Mouse (Mus musculus) lung, adult 2 months (tissue): Measurements from ENCODE around the gene Atp2c2.

Experiments
- CTCF ChIP-seq: fragments of 200-500 bp; IDR thresholded peaks from 2 replicates; pipeline ENCODE4 v1.5.1; 2011; ENCODE audit warnings: mild to moderate bottlenecking, low read length, control low read depth; ENCODE audit not compliant: insufficient read depth
- POLR2A ChIP-seq: fragments of 200-500 bp; IDR thresholded peaks from 2 replicates; pipeline ENCODE4 v1.6.1; 2011; ENCODE audit warnings: low read depth, mild to moderate bottlenecking, control low read depth, low read length, borderline replicate concordance; ENCODE audit errors: extremely low read depth

DNA sequence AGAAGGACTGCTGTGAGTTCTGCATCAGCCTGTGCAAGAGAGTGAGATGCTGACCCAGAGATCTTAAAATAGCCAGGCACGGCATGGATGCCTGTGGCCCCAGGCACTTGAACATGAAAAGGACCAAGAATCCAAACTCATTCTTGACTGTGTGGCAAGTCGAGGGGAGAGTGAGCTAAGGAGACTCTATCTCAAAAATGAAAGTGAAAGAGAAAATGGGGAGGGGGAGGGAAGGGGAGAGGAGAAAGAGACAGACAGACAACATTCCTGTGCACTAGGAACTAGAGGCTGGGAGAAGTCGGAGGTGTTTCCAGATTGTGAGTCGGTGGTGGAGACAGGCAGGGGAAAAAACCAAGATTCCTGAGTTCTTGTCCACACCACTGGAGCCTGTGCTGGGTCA lies 23.9 kb downstream of the Atp2c2 start:
- TF ChIP-seq CTCF (no peak), POLR2A (no peak)
